Mouse (Mus musculus) heart, postnatal 0 days (tissue): ENCODE results near the gene Atg101.

ENCODE experiments used
- CTCF ChIP-seq: IDR thresholded peaks from 2 replicates; pipeline ENCODE4 v1.5.1; 2016; ENCODE audit warnings: antibody characterized with exemption, control low read depth, low read depth
- EP300 ChIP-seq: IDR thresholded peaks from 2 replicates; pipeline ENCODE4 v1.6.1; 2016; ENCODE audit warnings: antibody characterized with exemption, low read depth

DNA sequence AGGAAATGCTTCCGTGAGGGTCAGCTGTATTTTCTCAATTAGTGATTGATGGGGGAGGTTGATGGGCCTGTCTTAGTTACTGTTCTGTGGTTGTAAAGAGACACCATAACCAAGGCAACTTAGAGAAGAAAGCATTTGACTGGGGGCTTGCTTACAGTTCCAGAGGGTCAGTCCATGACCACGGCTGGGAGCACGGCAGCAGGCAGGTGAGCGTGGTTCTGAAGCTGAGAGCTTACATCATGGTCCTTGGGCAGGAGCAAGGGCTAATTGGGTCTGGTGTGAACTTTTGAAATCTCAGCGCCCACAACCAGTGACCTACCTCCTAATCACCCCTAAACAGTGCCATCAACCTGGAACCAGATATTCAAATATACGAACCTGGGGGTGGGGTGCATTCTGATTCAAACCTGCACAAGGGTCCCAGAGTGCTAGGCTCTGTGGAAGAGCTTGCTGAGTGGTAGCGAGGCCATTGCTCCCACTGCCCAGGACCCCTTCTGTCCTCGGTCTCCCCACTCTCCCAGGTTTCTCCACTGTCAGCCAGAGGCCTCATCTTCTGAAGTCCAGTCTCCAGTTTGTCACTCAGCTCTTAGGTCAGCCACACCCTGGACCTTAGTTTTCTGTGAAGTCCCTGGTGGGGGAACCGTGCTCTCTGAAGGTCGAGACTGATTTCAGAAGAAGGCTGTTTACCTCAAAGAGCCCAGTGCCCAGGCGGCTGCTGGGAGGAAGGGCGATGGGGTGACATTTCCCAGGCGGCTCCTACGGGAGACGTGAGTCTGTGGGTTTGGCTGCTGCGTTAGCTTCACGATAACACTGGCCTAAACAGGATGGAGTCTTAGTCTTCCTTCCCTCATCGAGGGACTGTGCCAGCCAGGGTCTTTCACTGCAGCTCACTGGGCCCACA lies 33.1 kb downstream of the Atg101 start:
- TF ChIP-seq CTCF (no peak), EP300 (no peak)
